Mouse (Mus musculus) hindbrain, embryonic 15.5 days (tissue): ENCODE results near the gene Ssu2. TPM values are rescaled to one million over a fixed set of nuclear protein-coding genes. Genes with fewer than 3 reads are reported as not detected.

Experiments
- ATAC-seq: fragments of 200-750 bp; cut with Nextera tagmentation; 2 replicates; pipeline ENCODE4 v1.8.0; 2017; ENCODE audit warnings: low read depth, moderate number of reproducible peaks, moderate TSS enrichment; ENCODE audit not compliant: low FRiP score
- H3K27ac ChIP-seq: fragments of 300-500 bp; sonication (generic); replicated peaks from 2 replicates; pipeline ENCODE4 v1.5.1; 2015; ENCODE audit warnings: mild to moderate bottlenecking, inconsistent platforms
- H3K27me3 ChIP-seq: fragments of 300-500 bp; sonication (generic); 2 replicates; pipeline ENCODE4 v1.6.1; 2015; ENCODE audit warnings: control low read depth, inconsistent platforms
- H3K36me3 ChIP-seq: fragments of 300-500 bp; sonication (generic); 2 replicates; pipeline ENCODE4 v1.6.1; 2015; ENCODE audit warnings: control low read depth, inconsistent platforms
- H3K4me1 ChIP-seq: fragments of 300-500 bp; sonication (generic); replicated peaks from 2 replicates; pipeline ENCODE4 v1.6.1; 2015; ENCODE audit warnings: control low read depth, inconsistent platforms
- H3K4me2 ChIP-seq: fragments of 300-500 bp; sonication (generic); 2 replicates; pipeline ENCODE4 v1.6.1; 2015; ENCODE audit warnings: moderate library complexity, mild to moderate bottlenecking, inconsistent platforms
- H3K4me3 ChIP-seq: fragments of 300-500 bp; sonication (generic); 2 replicates; pipeline ENCODE4 v1.5.1; 2015; ENCODE audit warnings: mild to moderate bottlenecking, inconsistent platforms
- H3K9ac ChIP-seq: fragments of 300-500 bp; sonication (generic); 2 replicates; pipeline ENCODE4 v1.6.1; 2015; ENCODE audit warnings: inconsistent platforms
- H3K9me3 ChIP-seq: fragments of 300-500 bp; sonication (generic); 2 replicates; pipeline ENCODE4 v1.6.1; 2016; ENCODE audit warnings: control low read depth, inconsistent platforms
- WGBS: fragments of 180-500 bp; shearing (Covaris S2); methylation state at CpG from one replicate; pipeline ENCODE4 v1.1.7; 2015; 5-methylcytosine and 5-hydroxymethylcytosine counted together
- polyA plus RNA-seq: library from polyadenylated mRNA; unstranded; fragments of >200 nt; fragmentation: Nextera tagmentation; extraction: Ambion mirVana; gene quantifications from 2 replicates; pipeline ENCODE4 v1.2.1, GENCODE M21; 2015

Gene Ssu2
- polyA plus RNA-seq, 1 experiment from 2014 or later: not detected

- WGBS: 88% methylated on average over 5 of the region's 5 CpGs
- no peaks in the 10 kb centered on the region for H3K27me3 ChIP-seq
- H3K27ac ChIP-seq: no peak overlapping the region
- H3K9me3 ChIP-seq: no peaks in the 10 kb centered on the region
- no peak overlapping the region for H3K9ac ChIP-seq
- H3K36me3 ChIP-seq: no peaks in the 10 kb centered on the region
- ATAC-seq: no peak
- no peaks in the 10 kb centered on the region for H3K4me1 ChIP-seq
- H3K4me3 ChIP-seq: no peak overlapping the region
- no peak overlapping the region for H3K4me2 ChIP-seq
These were observed 53.9 kb downstream of the Ssu2 start for GRCm38 (mm10) chr6:112333930-112334329.

DNA sequence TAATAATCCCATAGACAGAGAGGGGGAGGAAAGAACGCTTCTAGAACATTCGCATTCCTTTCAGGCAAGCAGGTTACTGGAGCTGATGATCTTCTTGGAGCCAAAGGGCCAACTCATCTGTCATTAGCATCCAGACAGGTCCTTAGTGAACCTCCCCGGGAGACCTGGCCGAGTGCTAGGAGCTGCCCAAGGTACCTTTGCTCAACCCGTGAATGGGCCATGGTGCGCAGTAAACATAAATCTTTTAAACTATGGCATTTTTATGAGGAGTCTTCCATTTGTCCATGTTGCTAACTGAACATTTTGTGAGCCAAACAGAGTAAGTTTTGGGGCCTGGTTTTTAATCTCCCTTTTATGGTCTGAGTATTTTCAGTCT is 56.6 kb downstream of the Ssu2 start:
- no peaks in the 10 kb centered on the region for H3K27me3 ChIP-seq
- ATAC-seq: no peak
- no peaks in the 10 kb centered on the region for H3K4me1 ChIP-seq
- H3K9me3 ChIP-seq: no peaks in the 10 kb centered on the region
- H3K4me2 ChIP-seq: no peak overlapping the region
- H3K4me3 ChIP-seq: no peak overlapping the region
- H3K36me3 ChIP-seq: no peaks in the 10 kb centered on the region
- H3K27ac ChIP-seq: no peak overlapping the region
- H3K9ac ChIP-seq: no peak overlapping the region
- WGBS: 70% methylated on average over 6 of the region's 6 CpGs

GRCm38 (mm10) chr6:112330520-112331222 is 57.2 kb downstream of the Ssu2 start:
- Histone ChIP-seq H3K4me1 (no peaks in the 10 kb centered on the region), H3K4me3 (no peak overlapping the region), H3K9ac (no peak overlapping the region), H3K36me3 (no peaks in the 10 kb centered on the region), H3K27me3 (no peaks in the 10 kb centered on the region), H3K4me2 (no peak overlapping the region), H3K9me3 (no peaks in the 10 kb centered on the region), H3K27ac (no peak overlapping the region)
- ATAC-seq: no peak
- WGBS: 67% methylated on average over 5 of the region's 5 CpGs

GRCm38 (mm10) chr6:112327793-112328192 is 60.0 kb downstream of the Ssu2 start:
- H3K9me3 ChIP-seq: no peaks in the 10 kb centered on the region
- no peak overlapping the region for H3K4me3 ChIP-seq
- ATAC-seq: no peak
- no peaks in the 10 kb centered on the region for H3K36me3 ChIP-seq
- no peaks in the 10 kb centered on the region for H3K4me1 ChIP-seq
- no peak overlapping the region for H3K27ac ChIP-seq
- H3K9ac ChIP-seq: no peak overlapping the region
- no peaks in the 10 kb centered on the region for H3K27me3 ChIP-seq
- WGBS: 82% methylated on average over 5 of the region's 5 CpGs
- H3K4me2 ChIP-seq: no peak overlapping the region

DNA sequence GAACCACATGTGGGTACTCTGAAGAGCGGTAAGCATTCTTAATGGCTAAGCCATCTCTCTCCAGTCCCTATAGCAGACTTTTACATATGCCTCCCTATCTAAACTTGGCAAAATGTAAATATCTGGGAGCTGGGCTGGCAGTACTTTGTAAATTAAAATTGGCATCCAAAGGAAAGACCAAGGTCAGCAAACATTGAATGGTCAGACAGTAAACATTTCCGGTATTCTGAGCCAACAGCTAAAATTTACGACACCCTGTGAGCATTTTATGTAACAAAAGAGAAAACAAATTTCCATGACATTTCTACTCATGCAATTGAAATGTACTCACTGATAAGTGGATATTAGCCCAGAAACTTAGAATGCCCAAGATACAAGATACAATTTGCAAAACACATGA is 62.6 kb downstream of the Ssu2 start:
- H3K4me1 ChIP-seq: no peaks in the 10 kb centered on the region
- no peak overlapping the region for H3K4me2 ChIP-seq
- no peaks in the 10 kb centered on the region for H3K36me3 ChIP-seq
- no peak overlapping the region for H3K9ac ChIP-seq
- no peaks in the 10 kb centered on the region for H3K9me3 ChIP-seq
- no peak overlapping the region for H3K27ac ChIP-seq
- no peak for ATAC-seq
- WGBS: 96% methylated on average over 3 of the region's 3 CpGs
- no peaks in the 10 kb centered on the region for H3K27me3 ChIP-seq
- no peak overlapping the region for H3K4me3 ChIP-seq

DNA sequence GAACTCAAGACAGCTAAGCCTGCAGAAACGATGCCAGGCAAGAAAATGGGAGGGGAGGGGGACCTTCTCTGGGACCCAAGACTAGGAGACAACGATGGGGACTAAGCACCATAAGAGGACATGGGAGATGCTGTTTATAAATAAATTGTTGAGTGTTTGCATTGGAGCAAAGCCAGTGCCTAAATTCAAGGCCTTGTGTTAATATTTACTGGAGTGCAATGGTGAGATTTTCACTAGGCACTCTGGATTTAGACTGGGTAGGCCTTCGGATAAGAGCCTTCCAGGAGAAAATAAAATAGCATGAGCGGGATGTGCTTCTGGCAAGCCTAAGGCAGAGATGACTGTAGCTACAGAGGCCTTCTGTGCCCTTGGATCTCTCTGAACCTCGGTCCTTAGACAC is 64.9 kb downstream of the Ssu2 start:
- Histone ChIP-seq H3K9ac (no peak overlapping the region), H3K9me3 (no peaks in the 10 kb centered on the region), H3K4me2 (no peak overlapping the region), H3K4me1 (no peaks in the 10 kb centered on the region), H3K4me3 (no peak overlapping the region), H3K27ac (no peak overlapping the region), H3K27me3 (no peaks in the 10 kb centered on the region), H3K36me3 (no peaks in the 10 kb centered on the region)
- 85% methylated on average over 5 of the region's 5 CpGs for WGBS
- ATAC-seq: no peak

DNA sequence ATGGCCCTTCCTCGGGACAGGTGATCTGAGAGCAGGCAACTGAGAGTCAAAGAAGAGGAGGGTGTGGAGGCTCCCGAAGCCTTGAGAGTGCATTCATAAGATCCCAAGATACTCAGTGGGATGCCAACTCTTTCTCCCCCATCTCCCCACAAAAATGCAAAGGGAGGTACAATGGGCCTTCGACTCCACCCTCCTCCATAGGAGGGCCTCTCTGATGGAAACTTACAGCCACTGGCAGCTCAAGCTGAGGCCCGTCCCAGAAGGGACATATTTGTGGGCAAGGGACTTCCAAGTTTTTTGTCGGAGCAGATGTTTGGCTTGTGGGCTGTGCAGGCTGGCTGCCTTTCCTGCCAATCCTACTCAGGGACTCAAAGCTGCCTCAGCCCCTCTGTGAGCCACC is 67.1 kb downstream of the Ssu2 start:
- H3K9me3 ChIP-seq: no peaks in the 10 kb centered on the region
- no peak overlapping the region for H3K27ac ChIP-seq
- no peak overlapping the region for H3K9ac ChIP-seq
- 28% methylated on average over 5 of the region's 5 CpGs for WGBS
- ATAC-seq: no peak
- H3K36me3 ChIP-seq: no peaks in the 10 kb centered on the region
- H3K27me3 ChIP-seq: no peaks in the 10 kb centered on the region
- H3K4me2 ChIP-seq: no peak overlapping the region
- no peaks in the 10 kb centered on the region for H3K4me1 ChIP-seq
- H3K4me3 ChIP-seq: no peak overlapping the region

DNA sequence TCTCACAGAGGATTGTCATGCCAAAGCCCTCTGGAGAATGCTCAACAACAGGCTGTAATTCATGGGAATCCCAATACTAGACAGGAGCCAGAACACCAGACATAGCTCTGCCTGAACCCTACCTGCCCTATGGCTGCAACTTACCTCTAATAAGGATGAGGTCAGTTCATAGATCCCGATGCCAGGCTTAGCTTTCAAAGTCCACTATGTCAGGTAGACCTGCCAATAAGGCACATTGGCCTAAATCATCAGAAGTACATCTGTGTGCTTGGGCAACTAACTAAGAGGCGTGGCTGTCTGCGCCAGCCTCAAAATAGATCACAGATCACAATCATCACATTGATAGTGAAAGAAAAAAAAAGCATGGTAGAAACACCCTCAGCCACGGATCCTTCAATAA is 68.4 kb downstream of the Ssu2 start:
- Histone ChIP-seq H3K4me2 (no peak overlapping the region), H3K36me3 (no peaks in the 10 kb centered on the region), H3K9ac (no peak overlapping the region), H3K9me3 (no peaks in the 10 kb centered on the region), H3K4me1 (no peaks in the 10 kb centered on the region), H3K4me3 (no peak overlapping the region), H3K27me3 (no peaks in the 10 kb centered on the region), H3K27ac (no peak overlapping the region)
- no peak for ATAC-seq
- WGBS: 94% methylated on average over 4 of the region's 4 CpGs

- ATAC-seq: peak; percentile 79
- H3K9ac ChIP-seq: no peak overlapping the region
- no peak overlapping the region for H3K27ac ChIP-seq
- H3K4me2 ChIP-seq: no peak overlapping the region
- H3K4me1 ChIP-seq: no peaks in the 10 kb centered on the region
- H3K36me3 ChIP-seq: no peaks in the 10 kb centered on the region
- no peak overlapping the region for H3K4me3 ChIP-seq
- no peaks in the 10 kb centered on the region for H3K27me3 ChIP-seq
- WGBS: 35% methylated on average over 4 of the region's 4 CpGs
- no peaks in the 10 kb centered on the region for H3K9me3 ChIP-seq
These were observed 76.4 kb downstream of the Ssu2 start for GRCm38 (mm10) chr6:112311385-112311784.

- Histone ChIP-seq H3K4me2 (no peak overlapping the region), H3K4me3 (no peak overlapping the region), H3K9ac (no peak overlapping the region), H3K27me3 (no peaks in the 10 kb centered on the region), H3K4me1 (no peaks in the 10 kb centered on the region), H3K9me3 (no peaks in the 10 kb centered on the region), H3K36me3 (no peaks in the 10 kb centered on the region), H3K27ac (no peak overlapping the region)
- WGBS: 52% methylated on average over 6 of the region's 6 CpGs
- no peak for ATAC-seq
These were observed 78.4 kb downstream of the Ssu2 start for GRCm38 (mm10) chr6:112309330-112309938.

Other genes starting within 250 kb of the Ssu2 start
- gene Lmcd1, start 114.3 kb downstream of the Ssu2 start, polyA plus RNA-seq: 10.8 and 15.7 TPM in 2 replicates
- gene Cav3, start 71.5 kb upstream of the Ssu2 start, polyA plus RNA-seq: 0.17 and 0.18 TPM in 2 replicates
- 1.6 and 1.7 TPM in 2 replicates for gene Oxtr, start 101.9 kb upstream of the Ssu2 start, polyA plus RNA-seq